Mouse (Mus musculus): ENCODE measurements around the gene Efhd1.

The Efhd1 gene

GRCm38 (mm10) chr1:87312681-87313080, 48.5 kb downstream of the Efhd1 start:
- DNase-seq, result no peak

DNA sequence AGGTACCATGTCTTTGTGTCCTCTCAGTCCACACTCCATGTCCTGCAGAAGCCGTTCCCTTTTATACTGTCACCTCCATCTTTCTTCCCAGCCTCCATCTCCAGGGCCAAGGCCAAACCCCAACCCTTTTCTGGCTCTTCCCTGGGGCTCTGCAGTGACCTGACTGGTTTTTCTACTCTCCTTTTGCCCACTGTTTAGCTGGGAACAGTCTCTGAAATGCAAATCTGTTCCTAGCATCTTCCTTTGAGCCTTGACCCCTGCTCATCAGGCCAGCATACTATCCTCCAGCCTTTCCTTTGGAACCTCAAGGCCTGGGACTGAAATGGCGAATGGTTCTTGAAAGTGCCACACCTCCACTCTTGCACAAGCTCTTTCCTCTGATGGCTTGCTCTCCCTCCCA, 49.0 kb downstream of the Efhd1 start:
- no peak for DNase-seq

GRCm38 (mm10) chr1:87313843-87314570, 49.8 kb downstream of the Efhd1 start:
- no peak for DNase-seq

GRCm38 (mm10) chr1:87315431-87315830, 51.3 kb downstream of the Efhd1 start:
- no peak for DNase-seq

GRCm38 (mm10) chr1:87315894-87316293, 51.7 kb downstream of the Efhd1 start:
- no peak for DNase-seq

- DNase-seq, result no peak
Observed at GRCm38 (mm10) chr1:87316672-87317071, 52.5 kb downstream of the Efhd1 start.

GRCm38 (mm10) chr1:87321071-87321470, 56.9 kb downstream of the Efhd1 start:
- no peak for DNase-seq

GRCm38 (mm10) chr1:87322778-87323177, 58.6 kb downstream of the Efhd1 start:
- DNase-seq, result no peak

DNA sequence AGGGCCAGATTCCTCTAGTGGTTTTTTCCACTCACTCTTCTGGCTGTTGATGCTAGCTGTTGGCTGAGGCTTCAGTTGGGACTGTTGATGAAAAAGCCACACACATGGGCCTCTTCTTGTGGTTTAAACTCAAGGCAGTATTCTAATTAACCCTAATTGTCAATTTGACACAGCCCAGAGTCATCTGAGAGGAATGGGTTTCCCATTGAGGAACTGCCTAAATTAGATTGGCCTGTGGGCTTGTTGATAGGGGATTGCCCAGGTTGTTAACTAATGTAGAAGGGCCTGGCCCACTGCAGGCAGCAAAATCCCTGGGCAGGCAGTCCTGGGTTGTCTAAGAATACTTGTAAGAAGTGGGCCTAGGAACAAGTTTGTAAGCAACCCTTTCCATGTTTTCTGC, 60.5 kb downstream of the Efhd1 start:
- no peak for DNase-seq

- peak; percentile 94 to 95 for DNase-seq
Observed at GRCm38 (mm10) chr1:87326742-87327163, 62.6 kb downstream of the Efhd1 start, which contains the start of gene Gigyf2. TSS of gene Gigyf2 (plus strand) at chr1:87326998.

GRCm38 (mm10) chr1:87327165-87327861, 63.1 kb downstream of the Efhd1 start:
- DNase-seq, result peak in 1 of 2 experiments; percentile 44

- DNase-seq, result no peak
Observed at GRCm38 (mm10) chr1:87331774-87332173, 67.6 kb downstream of the Efhd1 start.

DNA sequence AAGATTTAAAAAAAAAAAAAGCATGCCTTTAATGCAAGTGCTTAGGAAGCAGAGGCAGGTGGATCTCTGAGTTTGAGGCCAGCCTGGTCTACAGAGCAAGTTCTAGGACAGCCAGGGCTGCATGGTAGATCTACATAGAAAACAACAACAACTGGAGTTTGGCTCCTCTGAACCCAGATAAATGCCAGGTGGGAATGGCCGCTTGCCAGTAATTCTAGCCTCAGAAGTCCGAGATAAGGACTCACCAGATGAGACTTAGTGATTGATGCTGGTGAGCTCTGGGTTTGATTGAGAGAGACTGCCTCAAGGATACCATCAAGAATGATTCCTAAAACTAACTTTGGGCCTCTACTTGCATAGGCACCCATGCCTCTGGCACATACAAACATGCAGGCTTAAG, 86.4 kb downstream of the Efhd1 start:
- DNase-seq, result peak in 1 of 2 experiments; percentile 9

- DNase-seq, result no peak
Observed at GRCm38 (mm10) chr1:87360276-87360675, 96.1 kb downstream of the Efhd1 start.

Data from cerebellum, adult 18-20 months (tissue).